Mouse (Mus musculus) hindbrain, embryonic 10.5 days (tissue): ENCODE results near the gene Slc27a1. TPM values are rescaled to one million over a fixed set of nuclear protein-coding genes. Genes with fewer than 3 reads are reported as not detected.

Source experiments
- DNase-seq: peaks from one replicate; pipeline ENCODE4 v3.0.0-alpha.2; 2017; ENCODE audit warnings: low spot score
- H3K27ac ChIP-seq: fragments of 300-500 bp; sonication (generic); 2 replicates; pipeline ENCODE4 v1.5.1; 2016; ENCODE audit warnings: mild to moderate bottlenecking, moderate library complexity
- H3K27me3 ChIP-seq: fragments of 300-500 bp; sonication (generic); 2 replicates; pipeline ENCODE4 v1.6.1; 2016; ENCODE audit warnings: mild to moderate bottlenecking; ENCODE audit not compliant: poor library complexity, insufficient read depth, severe bottlenecking
- H3K36me3 ChIP-seq: fragments of 300-500 bp; sonication (generic); 2 replicates; pipeline ENCODE4 v1.6.1; 2016; ENCODE audit warnings: mild to moderate bottlenecking, moderate library complexity
- H3K4me1 ChIP-seq: fragments of 300-500 bp; sonication (generic); replicated peaks from 2 replicates; pipeline ENCODE4 v1.6.1; 2016; ENCODE audit warnings: mild to moderate bottlenecking
- H3K4me3 ChIP-seq: fragments of 300-500 bp; sonication (generic); 2 replicates; pipeline ENCODE4 v1.5.1; 2016; ENCODE audit warnings: mild to moderate bottlenecking, moderate library complexity
- H3K9me3 ChIP-seq: fragments of 300-500 bp; sonication (generic); 2 replicates; pipeline ENCODE4 v1.6.1; 2016; ENCODE audit warnings: mild to moderate bottlenecking, moderate library complexity
- WGBS: fragments of 180-500 bp; shearing (Covaris S2); methylation state at CpG from one replicate; pipeline ENCODE4 v1.1.7; 2016; 5-methylcytosine and 5-hydroxymethylcytosine counted together
- polyA plus RNA-seq: library from polyadenylated mRNA; unstranded; fragments of >200 nt; fragmentation: Nextera tagmentation; extraction: Ambion mirVana; gene quantifications from 2 replicates; pipeline ENCODE4 v1.2.1, GENCODE M21; 2016

The Slc27a1 gene
- polyA plus RNA-seq, 1 experiment from 2014 or later, result 28.9 TPM

DNA sequence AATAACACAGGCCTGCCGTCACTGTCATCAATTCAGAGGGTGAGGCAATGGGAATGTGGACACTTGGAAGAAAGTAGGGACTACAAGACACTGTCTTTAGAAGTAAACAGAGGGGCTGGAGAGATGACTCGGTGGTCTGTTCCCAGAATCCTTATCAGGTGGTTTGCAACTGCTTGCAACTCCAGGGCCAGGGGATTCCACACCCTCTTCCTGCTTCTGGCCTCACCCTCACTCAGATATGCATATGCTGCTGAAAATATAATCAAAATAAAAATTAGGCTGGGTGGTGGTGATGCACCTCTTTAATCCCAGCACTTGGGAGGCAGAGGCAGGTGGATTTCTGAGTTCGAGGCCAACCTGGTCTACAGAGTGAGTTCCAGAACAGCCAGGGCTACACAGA, 8.6 kb upstream of the Slc27a1 start:
- H3K4me3 ChIP-seq, result no peak overlapping the region
- peaks cover 99% of the 10 kb centered on the region for H3K27me3 ChIP-seq
- H3K4me1 ChIP-seq, result peaks cover 22% of the 10 kb centered on the region
- WGBS, result 77% methylated on average over 3 of the region's 3 CpGs
- peaks cover 7% of the 10 kb centered on the region for H3K9me3 ChIP-seq
- no peak overlapping the region for H3K27ac ChIP-seq
- H3K36me3 ChIP-seq, result no peaks in the 10 kb centered on the region
- DNase-seq, result no peak

- H3K4me1 ChIP-seq, result peaks cover 22% of the 10 kb centered on the region
- H3K9me3 ChIP-seq, result peaks cover 7% of the 10 kb centered on the region
- no peak overlapping the region for H3K4me3 ChIP-seq
- 84% methylated on average over 5 of the region's 5 CpGs for WGBS
- DNase-seq, result no peak
- H3K36me3 ChIP-seq, result no peaks in the 10 kb centered on the region
- H3K27ac ChIP-seq, result no peak overlapping the region
- peaks cover 99% of the 10 kb centered on the region for H3K27me3 ChIP-seq
Observed at GRCm38 (mm10) chr8:71560765-71561164, 7.9 kb upstream of the Slc27a1 start.

DNA sequence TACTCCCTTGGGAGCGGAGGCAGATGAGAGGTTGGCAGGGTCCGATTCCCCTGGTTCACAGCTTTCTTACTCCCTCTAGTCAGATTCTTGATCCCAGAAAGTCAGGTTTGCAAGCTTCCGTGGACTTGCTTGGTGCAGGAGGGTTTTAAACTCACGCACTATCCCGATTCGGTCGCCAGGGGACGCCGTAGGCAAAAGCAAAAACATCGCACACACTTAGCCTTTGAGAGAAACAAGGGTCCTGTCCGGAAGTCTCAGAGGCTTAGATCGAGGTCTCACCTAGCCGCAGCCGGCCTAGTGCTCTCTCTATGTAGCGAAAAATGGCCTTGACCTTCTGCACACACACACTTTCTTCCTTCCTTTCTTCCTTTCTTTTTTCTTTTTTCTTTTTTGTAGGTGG, 7.3 kb upstream of the Slc27a1 start:
- Histone ChIP-seq H3K4me1 (peaks cover 22% of the 10 kb centered on the region), H3K27me3 (peaks cover 99% of the 10 kb centered on the region), H3K36me3 (no peaks in the 10 kb centered on the region), H3K4me3 (no peak overlapping the region), H3K9me3 (peaks cover 7% of the 10 kb centered on the region), H3K27ac (no peak overlapping the region)
- WGBS, result 4% methylated on average over 15 of the region's 15 CpGs
- DNase-seq, result peak; percentile 81

DNA sequence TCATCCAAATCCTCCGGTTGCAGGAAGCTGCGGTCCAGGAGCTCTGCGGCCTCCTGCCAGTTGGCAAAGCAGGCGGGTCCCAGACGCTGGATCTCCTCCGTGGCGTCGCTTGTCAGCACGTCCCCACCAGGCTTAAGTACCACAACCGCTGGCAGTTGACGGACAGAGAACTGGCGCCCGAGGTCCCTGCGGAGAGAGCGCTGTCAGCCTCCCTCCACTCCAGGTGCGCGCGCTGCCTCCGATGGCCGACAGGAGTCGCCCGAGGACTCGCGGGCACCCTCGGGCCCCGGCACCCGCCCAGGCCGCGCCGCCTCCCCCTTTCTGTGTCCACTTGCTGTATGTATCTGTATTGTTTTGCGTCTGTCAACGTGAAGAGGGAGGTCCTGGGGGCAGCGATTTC, 5.9 kb upstream of the Slc27a1 start:
- DNase-seq, result peak; percentile 64
- Histone ChIP-seq H3K4me1 (peaks cover 22% of the 10 kb centered on the region), H3K36me3 (no peaks in the 10 kb centered on the region), H3K4me3 (peak overlapping the region; percentile 36), H3K27ac (no peak overlapping the region), H3K27me3 (peaks cover 99% of the 10 kb centered on the region), H3K9me3 (peaks cover 7% of the 10 kb centered on the region)
- WGBS, result 1% methylated on average over 33 of the region's 33 CpGs

- H3K27me3 ChIP-seq, result peaks cover 99% of the 10 kb centered on the region
- H3K27ac ChIP-seq, result no peak overlapping the region
- no peak for DNase-seq
- H3K9me3 ChIP-seq, result peaks cover 7% of the 10 kb centered on the region
- no peaks in the 10 kb centered on the region for H3K36me3 ChIP-seq
- 85% methylated on average over 4 of the region's 4 CpGs for WGBS
- H3K4me1 ChIP-seq, result peaks cover 20% of the 10 kb centered on the region
- no peak overlapping the region for H3K4me3 ChIP-seq
Observed at GRCm38 (mm10) chr8:71563992-71564391, 4.7 kb upstream of the Slc27a1 start.

GRCm38 (mm10) chr8:71566501-71566900, 2.2 kb upstream of the Slc27a1 start, which contains the start of gene Nxnl1:
Gene Nxnl1, minus strand, starts transcription at chr8:71566601.
- Histone ChIP-seq H3K27ac (no peak within 1 kb of the TSS), H3K36me3 (no peaks in the 10 kb centered on the region), H3K4me3 (no peak within 1 kb of the TSS), H3K4me1 (peaks cover 42% of the 10 kb centered on the region), H3K9me3 (peaks cover 7% of the 10 kb centered on the region), H3K27me3 (peaks cover 81% of the 10 kb centered on the region)
- WGBS, result 62% methylated on average over 3 of the region's 3 CpGs
- no peak for DNase-seq

- Histone ChIP-seq H3K4me1 (peaks cover 42% of the 10 kb centered on the region), H3K9me3 (peaks cover 7% of the 10 kb centered on the region), H3K36me3 (no peaks in the 10 kb centered on the region), H3K4me3 (no peak overlapping the region), H3K27me3 (peaks cover 78% of the 10 kb centered on the region), H3K27ac (no peak overlapping the region)
- no peak for DNase-seq
- WGBS, result 80% methylated on average over 7 of the region's 7 CpGs
Observed at GRCm38 (mm10) chr8:71567587-71567986, 1.1 kb upstream of the Slc27a1 start.

DNA sequence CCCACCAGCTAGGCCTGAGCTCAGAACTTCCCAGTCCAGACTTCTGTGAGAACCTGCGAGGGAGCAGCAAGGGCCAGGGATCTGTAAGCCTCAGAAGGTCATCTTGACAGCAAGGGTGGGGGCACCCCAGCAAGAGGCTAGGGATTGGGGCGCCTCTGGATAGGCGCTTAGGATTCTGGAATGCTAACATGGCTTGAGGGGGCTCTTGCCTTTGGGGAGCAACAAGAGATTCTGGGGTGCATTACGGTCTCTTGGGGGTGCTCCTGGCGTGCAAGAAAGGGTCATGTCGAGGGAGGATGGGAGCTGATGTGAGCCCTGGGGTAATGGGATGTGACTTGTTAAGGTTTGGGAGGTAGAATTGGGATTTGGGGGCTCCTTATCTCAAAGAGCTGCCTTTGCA, 259 bp downstream of the Slc27a1 start:
- Histone ChIP-seq H3K27me3 (peaks cover 64% of the 10 kb centered on the region), H3K36me3 (no peaks in the 10 kb centered on the region), H3K27ac (peak overlapping the region; percentile 80), H3K4me3 (peak overlapping the region; percentile 80), H3K4me1 (peaks cover 40% of the 10 kb centered on the region), H3K9me3 (peaks cover 6% of the 10 kb centered on the region)
- WGBS, result 17% methylated on average over 6 of the region's 6 CpGs
- DNase-seq, result no peak

DNA sequence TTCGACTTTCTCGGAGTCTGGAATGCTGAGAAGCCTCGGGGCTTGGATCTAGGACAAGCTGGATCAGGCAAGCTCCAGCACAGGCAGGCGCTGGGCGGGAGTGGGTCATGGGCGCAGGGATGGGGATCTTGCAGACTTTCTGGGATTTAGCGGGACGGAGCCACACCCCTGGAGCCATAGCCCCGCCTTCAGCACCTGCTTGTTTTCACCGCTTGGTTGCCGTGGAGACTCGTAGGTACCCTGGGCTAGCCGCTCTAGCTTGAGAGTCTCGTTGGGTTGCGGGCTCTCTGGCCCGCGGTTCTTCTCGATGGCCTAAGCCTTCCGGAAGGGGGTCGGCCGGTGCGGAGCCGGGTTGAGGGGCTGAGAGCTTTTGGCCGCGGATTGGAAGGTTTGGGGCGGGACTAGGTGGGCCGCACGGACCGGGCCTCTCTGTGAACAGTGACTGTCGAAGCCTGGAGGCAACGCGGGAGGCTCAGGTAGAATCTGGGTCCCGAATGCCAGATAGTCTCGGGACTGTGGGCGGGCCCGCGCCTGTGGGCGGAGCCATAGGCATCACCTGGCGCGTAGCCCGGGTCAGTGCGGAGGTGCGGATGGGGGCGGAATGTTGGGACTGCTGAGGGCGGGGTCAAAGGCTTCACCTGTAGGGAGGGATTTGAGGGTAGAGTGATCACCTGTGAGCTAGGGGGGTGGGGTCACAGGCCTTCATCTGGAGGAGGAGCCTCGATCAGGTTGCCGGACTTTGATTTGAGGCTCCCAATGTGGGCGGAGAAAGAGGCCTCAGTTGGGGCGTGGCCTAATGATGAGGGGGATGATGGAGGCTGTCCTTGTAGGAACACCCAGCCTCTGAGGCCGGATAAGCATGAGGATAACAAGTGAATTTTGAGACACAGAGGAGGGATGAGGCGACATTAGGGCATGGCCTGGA, 946 bp downstream of the Slc27a1 start:
- peaks cover 57% of the 10 kb centered on the region for H3K27me3 ChIP-seq
- peak overlapping the region; percentile 80 for H3K4me3 ChIP-seq
- no peaks in the 10 kb centered on the region for H3K36me3 ChIP-seq
- DNase-seq, result peak; percentile 83
- H3K27ac ChIP-seq, result peak overlapping the region; percentile 80
- H3K4me1 ChIP-seq, result peaks cover 40% of the 10 kb centered on the region
- WGBS, result under 1% methylated on average over 51 of the region's 51 CpGs
- H3K9me3 ChIP-seq, result no peaks in the 10 kb centered on the region

- WGBS, result under 1% methylated on average over 41 of the region's 41 CpGs
- Histone ChIP-seq H3K27ac (peak overlapping the region; percentile 80), H3K4me1 (peaks cover 40% of the 10 kb centered on the region), H3K4me3 (peak overlapping the region; percentile 80), H3K36me3 (no peaks in the 10 kb centered on the region), H3K9me3 (no peaks in the 10 kb centered on the region), H3K27me3 (peaks cover 51% of the 10 kb centered on the region)
- peak; percentile 90 for DNase-seq
Observed at GRCm38 (mm10) chr8:71570291-71570954, 1.7 kb downstream of the Slc27a1 start.

DNA sequence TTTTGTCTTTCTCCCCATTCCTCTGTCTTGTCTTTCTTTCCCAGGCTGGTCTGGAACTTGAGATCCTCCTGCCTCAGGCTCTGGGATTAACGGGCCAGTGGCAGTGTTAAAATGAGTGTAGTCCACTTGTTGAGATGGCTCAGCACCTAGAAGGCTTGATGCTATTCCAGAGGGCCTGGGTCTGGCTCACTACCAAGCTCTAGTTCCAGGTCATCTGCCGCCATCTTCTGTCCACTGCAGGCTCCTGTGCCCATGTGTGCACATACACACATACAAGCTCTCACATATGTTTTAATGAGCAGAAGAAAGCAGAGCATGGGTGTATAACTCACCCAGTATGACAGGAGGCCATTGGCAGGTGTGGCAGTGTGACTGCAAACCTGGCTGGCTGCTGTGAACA, 3.4 kb downstream of the Slc27a1 start:
- no peaks in the 10 kb centered on the region for H3K9me3 ChIP-seq
- DNase-seq, result no peak
- H3K27ac ChIP-seq, result no peak overlapping the region
- peaks cover 40% of the 10 kb centered on the region for H3K4me1 ChIP-seq
- H3K36me3 ChIP-seq, result no peaks in the 10 kb centered on the region
- 87% methylated on average over 2 of the region's 2 CpGs for WGBS
- peaks cover 34% of the 10 kb centered on the region for H3K27me3 ChIP-seq
- H3K4me3 ChIP-seq, result no peak overlapping the region

DNA sequence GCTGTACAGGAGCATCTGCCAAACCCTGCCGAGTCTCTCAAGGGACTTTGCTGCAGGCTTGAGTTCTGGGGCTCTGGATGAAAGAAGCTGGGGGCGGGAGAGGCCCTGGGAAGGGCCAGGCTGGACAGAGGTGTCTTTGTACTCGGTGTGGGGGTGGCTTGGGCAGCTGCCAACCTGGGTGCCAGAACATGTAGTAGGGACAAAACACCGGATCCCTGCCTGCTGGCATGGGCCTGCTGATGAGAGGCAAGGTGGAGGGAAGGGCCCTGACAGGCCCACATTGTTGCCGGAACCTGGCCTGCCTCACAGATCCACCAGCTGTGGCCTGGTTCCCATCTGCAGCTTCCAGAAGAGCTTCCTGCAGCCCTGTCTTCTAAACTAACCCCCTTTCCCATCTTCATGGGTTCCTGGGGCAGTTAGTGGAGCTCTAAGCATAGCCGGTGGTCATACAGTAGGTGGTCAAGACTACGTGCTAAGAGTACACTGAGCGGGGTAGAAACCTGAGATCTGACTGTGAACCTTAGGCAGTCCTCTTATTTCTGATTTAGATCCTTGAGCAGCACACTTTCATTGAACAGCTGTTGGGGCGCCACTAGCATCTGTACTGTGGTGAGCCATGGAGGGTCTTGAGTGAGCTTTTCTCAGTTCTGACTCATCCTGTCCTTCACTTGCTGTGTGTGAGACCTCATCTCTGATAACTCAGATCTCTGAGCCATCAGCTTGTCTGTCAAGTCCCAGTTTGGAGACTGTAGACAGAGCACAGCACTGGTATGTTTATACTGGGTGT, 4.4 kb downstream of the Slc27a1 start:
- Histone ChIP-seq H3K27ac (no peak overlapping the region), H3K9me3 (no peaks in the 10 kb centered on the region), H3K27me3 (peaks cover 24% of the 10 kb centered on the region), H3K4me1 (peaks cover 40% of the 10 kb centered on the region), H3K36me3 (no peaks in the 10 kb centered on the region), H3K4me3 (peak overlapping the region; percentile 5; the same call in 1 of the 2 replicates)
- DNase-seq, result no peak
- WGBS, result 83% methylated on average over 9 of the region's 9 CpGs
